ENCODE assay signal across 8 mouse cellular contexts in genomic region chr2:94002331-94002730, GRCm38 (mm10). TPM values are rescaled to one million over a fixed set of nuclear protein-coding genes. Genes with fewer than 3 reads are reported as not detected.
DNase-seq lines count a peak whose midpoint lies in the region; ATAC-seq and TF ChIP-seq lines count a peak whose summit lies in the region.

No protein-coding gene starts in this region.

- ATAC-seq in midbrain, postnatal 0 days (ENCODE audit: low FRiP score) = peak; percentile 63; the same call in 1 of the 2 replicates

- no peak overlapping the region for H3K27ac ChIP-seq in limb, embryonic 10.5 days
- H3K27ac ChIP-seq in midbrain, postnatal 0 days (ENCODE audit: low read depth, low read length) = no peak overlapping the region

- no peak overlapping the region for H3K9ac ChIP-seq in midbrain, postnatal 0 days (replicated peaks; ENCODE audit: low read length, poor library complexity, severe bottlenecking)

- H3K9me3 ChIP-seq in limb, embryonic 10.5 days (replicated peaks) = no peaks in the 10 kb centered on the region
- H3K9me3 ChIP-seq in midbrain, postnatal 0 days (ENCODE audit: low read length) = no peaks in the 10 kb centered on the region

- peak; percentile 98 for TF ChIP-seq CTCF in midbrain, postnatal 0 days (IDR thresholded peaks at IDR 0.05)

- no peak overlapping the region for H3K4me2 ChIP-seq in midbrain, postnatal 0 days (ENCODE audit: low read depth, low read length, poor library complexity, severe bottlenecking)

- no peak overlapping the region for H3K4me3 ChIP-seq in limb, embryonic 10.5 days
- H3K4me3 ChIP-seq in midbrain, postnatal 0 days (ENCODE audit: low read depth, low read length) = no peak overlapping the region

- WGBS in limb, embryonic 10.5 days = 18% methylated on average over 2 of the region's 2 CpGs
- 1% methylated on average over 2 of the region's 2 CpGs for WGBS in midbrain, postnatal 0 days

- DNase-seq in A20 (ENCODE audit: low read depth, low spot score) = peak; percentile 71
- DNase-seq in adrenal gland, postnatal 14 days = peak; percentile 88
- DNase-seq in embryo, embryonic 9.5 days (ENCODE audit: extremely low spot score) = peak; percentile 77
- DNase-seq in heart, adult 18-20 months = peak; percentile 72 to 95
- DNase-seq in kidney, adult 8-10 months = peak; percentile 48 to 87
- DNase-seq in limb, embryonic 10.5 days (ENCODE audit: low spot score) = peak; percentile 87
- DNase-seq in midbrain, postnatal 0 days (ENCODE audit: low spot score) = peak; percentile 86
- peak; percentile 80 to 88 for DNase-seq in spleen, postnatal 10 days (ENCODE audit: low spot score in 2 of 2)

- H3K36me3 ChIP-seq in limb, embryonic 10.5 days = peaks cover 92% of the 10 kb centered on the region
- H3K36me3 ChIP-seq in midbrain, postnatal 0 days (ENCODE audit: insufficient read depth, low read length) = peaks cover 67% of the 10 kb centered on the region

- H3K4me1 ChIP-seq in limb, embryonic 10.5 days = no peaks in the 10 kb centered on the region
- no peaks in the 10 kb centered on the region for H3K4me1 ChIP-seq in midbrain, postnatal 0 days (ENCODE audit: insufficient read depth, low read length)

- H3K27me3 ChIP-seq in limb, embryonic 10.5 days (ENCODE audit: low read depth, poor library complexity, severe bottlenecking) = no peaks in the 10 kb centered on the region
- H3K27me3 ChIP-seq in midbrain, postnatal 0 days (ENCODE audit: insufficient read depth, low read length) = no peaks in the 10 kb centered on the region

RNA-seq across cellular contexts. Expression of gene Gm27027, which starts 6.2 kb away (rescaled TPM):
- total RNA-seq in adrenal gland, postnatal 14 days (2021) = not detected in 2 replicates
- not detected for total RNA-seq in heart, adult 18-20 months (2021)
- polyA plus RNA-seq in limb, embryonic 10.5 days (2016; fragmentation: Nextera tagmentation; extraction: Ambion mirVana) = not detected in 2 replicates
- total RNA-seq in midbrain, postnatal 0 days (2014; rRNA removed) = not detected in 2 replicates
- not detected in 2 replicates for polyA plus RNA-seq in midbrain, postnatal 0 days (2015; fragmentation: Nextera tagmentation; extraction: Ambion mirVana)

RNA-seq across cellular contexts. Expression of gene Alkbh3, which starts 8.3 kb away (rescaled TPM):
- 48.8 and 65.8 TPM in 2 replicates for total RNA-seq in adrenal gland, postnatal 14 days (2021)
- total RNA-seq in heart, adult 18-20 months (2021) = 10 to 100 TPM; 55.2 to 55.4 TPM
- polyA plus RNA-seq in limb, embryonic 10.5 days (2016; fragmentation: Nextera tagmentation; extraction: Ambion mirVana) = 48.8 and 56.2 TPM in 2 replicates
- total RNA-seq in midbrain, postnatal 0 days (2014; rRNA removed) = 28.6 and 57.3 TPM in 2 replicates
- polyA plus RNA-seq in midbrain, postnatal 0 days (2015; fragmentation: Nextera tagmentation; extraction: Ambion mirVana) = 45.3 and 52.2 TPM in 2 replicates

RNA-seq across cellular contexts. Expression of gene Gm13889, which starts 45.3 kb away (rescaled TPM):
- 29.6 and 43.3 TPM in 2 replicates for total RNA-seq in adrenal gland, postnatal 14 days (2021)
- 10 to 100 TPM in 1 of 2 experiments, 1 to 10 TPM in 1; 8.9 to 10.9 TPM for total RNA-seq in heart, adult 18-20 months (2021)
- polyA plus RNA-seq in limb, embryonic 10.5 days (2016; fragmentation: Nextera tagmentation; extraction: Ambion mirVana) = 0.60 and 0.70 TPM in 2 replicates
- 21.9 and 23.3 TPM in 2 replicates for total RNA-seq in midbrain, postnatal 0 days (2014; rRNA removed)
- polyA plus RNA-seq in midbrain, postnatal 0 days (2015; fragmentation: Nextera tagmentation; extraction: Ambion mirVana) = 9.3 and 10.4 TPM in 2 replicates
